Mouse (Mus musculus) MEL (cell line): ENCODE measurements around the gene Uhrf2. TPM values are rescaled to one million over a fixed set of nuclear protein-coding genes. Genes with fewer than 3 reads are reported as not detected.

ENCODE experiments used
- DNase-seq: peaks from one replicate; pipeline ENCODE4 v3.0.0; 2011; ENCODE audit warnings: low read depth, low spot score
- H3K27ac ChIP-seq: 2 replicates; pipeline ENCODE4 v1.5.1; 2012; ENCODE audit warnings: low read depth, mild to moderate bottlenecking, control low read depth, low read length, moderate library complexity; ENCODE audit not compliant: control insufficient read depth
- H3K27me3 ChIP-seq, 2 experiments: fragments of 150-350 bp in 1 of 2; sonication (generic) in 1 of 2; 2 replicates each; pipeline ENCODE4 v1.6.1; 2012; ENCODE audit warnings: low read length in 2 of 2, mild to moderate bottlenecking in 2 of 2, improper control_type of control experiment in 1 of 2, moderate library complexity in 1 of 2; ENCODE audit not compliant: insufficient read depth in 2 of 2, control insufficient read depth in 1 of 2
- H3K36me3 ChIP-seq, 2 experiments: 2 replicates each; pipeline ENCODE4 v1.6.1; 2012 to 2014; ENCODE audit warnings: low read length in 2 of 2, improper control_type of control experiment in 1 of 2, inconsistent platforms in 1 of 2, mild to moderate bottlenecking in 1 of 2; ENCODE audit not compliant: insufficient read depth in 2 of 2, control insufficient read depth in 1 of 2
- H3K4me1 ChIP-seq, 2 experiments: fragments of 150-350 bp in 1 of 2; sonication (generic) in 1 of 2; 2 replicates each; pipeline ENCODE4 v1.6.1; 2012; ENCODE audit warnings: low read length in 2 of 2, improper control_type of control experiment in 1 of 2, mild to moderate bottlenecking in 1 of 2; ENCODE audit not compliant: insufficient read depth in 2 of 2, control insufficient read depth in 1 of 2
- H3K4me3 ChIP-seq, 2 experiments: fragments of 150-350 bp in 1 of 2; sonication (generic) in 1 of 2; 2 replicates each; pipeline ENCODE4 v1.5.1; 2012; ENCODE audit warnings: low read depth in 2 of 2, low read length in 2 of 2, mild to moderate bottlenecking in 2 of 2, moderate library complexity in 2 of 2, control low read depth in 1 of 2, improper control_type of control experiment in 1 of 2; ENCODE audit not compliant: control insufficient read depth in 1 of 2, insufficient read depth in 1 of 2
- H3K79me2 ChIP-seq: 2 replicates; pipeline ENCODE4 v1.6.1; 2012; ENCODE audit warnings: mild to moderate bottlenecking, low read length, moderate library complexity; ENCODE audit not compliant: control insufficient read depth, poor library complexity, insufficient read depth
- H3K9ac ChIP-seq: 2 replicates; pipeline ENCODE4 v1.6.1; 2012; ENCODE audit warnings: low read depth, mild to moderate bottlenecking, control low read depth, low read length, moderate library complexity; ENCODE audit not compliant: control insufficient read depth, poor library complexity, severe bottlenecking
- H3K9me3 ChIP-seq: fragments of 150-350 bp; sonication (generic); replicated peaks from 2 replicates; pipeline ENCODE4 v1.6.1; 2012; ENCODE audit warnings: mild to moderate bottlenecking, low read length, improper control_type of control experiment, moderate library complexity; ENCODE audit not compliant: insufficient read depth
- CHD2 ChIP-seq: IDR thresholded peaks from 2 replicates; pipeline ENCODE4 v1.6.1; 2011; ENCODE audit warnings: low read length, improper control_type of control experiment
- E2F4 ChIP-seq: IDR thresholded peaks from 2 replicates; pipeline ENCODE4 v1.6.1; 2011; ENCODE audit warnings: low read depth, low read length, improper control_type of control experiment, borderline replicate concordance
- ELF1 ChIP-seq: IDR thresholded peaks from 2 replicates; pipeline ENCODE4 v1.6.1; 2014; ENCODE audit warnings: low read depth, mild to moderate bottlenecking, inconsistent platforms, low read length, improper control_type of control experiment, moderate library complexity
- EP300 ChIP-seq, 2 experiments: IDR thresholded peaks; 2 replicates each; pipeline ENCODE4 v1.6.1; 2011; ENCODE audit warnings: improper control_type of control experiment in 2 of 2, low read length in 2 of 2, low read depth in 1 of 2, mild to moderate bottlenecking in 1 of 2
- ETS1 ChIP-seq: IDR thresholded peaks from 2 replicates; pipeline ENCODE4 v1.6.1; 2012; ENCODE audit warnings: low read depth, mild to moderate bottlenecking, inconsistent platforms, low read length, improper control_type of control experiment, moderate library complexity
- GABPA ChIP-seq: IDR thresholded peaks from 2 replicates; pipeline ENCODE4 v1.6.1; 2012; ENCODE audit warnings: low read depth, mild to moderate bottlenecking, inconsistent platforms, low read length, improper control_type of control experiment, moderate library complexity
- GATA1 ChIP-seq: IDR thresholded peaks from 2 replicates; pipeline ENCODE4 v1.6.1; 2011; ENCODE audit warnings: low read depth, low read length, improper control_type of control experiment
- KAT2A ChIP-seq: conservative IDR thresholded peaks from 2 replicates; pipeline ENCODE4 v1.6.1; 2012; ENCODE audit warnings: low read depth, low read length, improper control_type of control experiment, inconsistent platforms
- MAX ChIP-seq: IDR thresholded peaks from 2 replicates; pipeline ENCODE4 v1.6.1; 2011; ENCODE audit warnings: low read length, improper control_type of control experiment
- MAZ ChIP-seq: IDR thresholded peaks from 2 replicates; pipeline ENCODE4 v1.6.1; 2012; ENCODE audit warnings: low read depth, mild to moderate bottlenecking, inconsistent platforms, low read length, improper control_type of control experiment
- MYB ChIP-seq: IDR thresholded peaks from 2 replicates; pipeline ENCODE4 v1.6.1; 2011; ENCODE audit warnings: mild to moderate bottlenecking, low read depth, low read length, improper control_type of control experiment
- NELFE ChIP-seq: IDR thresholded peaks from 2 replicates; pipeline ENCODE4 v1.6.1; 2011; ENCODE audit warnings: low read depth, low read length, improper control_type of control experiment
- POLR2AphosphoS2 ChIP-seq: IDR thresholded peaks from 2 replicates; pipeline ENCODE4 v1.6.1; 2011; ENCODE audit warnings: low read length, improper control_type of control experiment
- RCOR1 ChIP-seq: IDR thresholded peaks from 2 replicates; pipeline ENCODE4 v1.6.1; 2012; ENCODE audit warnings: low read depth, mild to moderate bottlenecking, inconsistent platforms, low read length, improper control_type of control experiment
- TAL1 ChIP-seq: IDR thresholded peaks from 2 replicates; pipeline ENCODE4 v1.6.1; 2012; ENCODE audit warnings: mild to moderate bottlenecking, inconsistent platforms, low read length, moderate library complexity, mixed read lengths
- TBP ChIP-seq: IDR thresholded peaks from 2 replicates; pipeline ENCODE4 v1.8.0; 2011; ENCODE audit warnings: low read depth, low read length, improper control_type of control experiment
- UBTF ChIP-seq: IDR thresholded peaks from 2 replicates; pipeline ENCODE4 v1.6.1; 2012; ENCODE audit warnings: low read depth, mild to moderate bottlenecking, inconsistent platforms, low read length, improper control_type of control experiment, moderate library complexity, borderline replicate concordance; ENCODE audit not compliant: insufficient read depth
- USF1 ChIP-seq: IDR thresholded peaks from 2 replicates; pipeline ENCODE4 v1.6.1; 2014; ENCODE audit warnings: low read depth, mild to moderate bottlenecking, inconsistent platforms, low read length, improper control_type of control experiment, moderate library complexity
- USF2 ChIP-seq, 2 experiments: IDR thresholded peaks; 2 replicates each; pipeline ENCODE4 v1.6.1; 2011 to 2012; ENCODE audit warnings: improper control_type of control experiment in 2 of 2, low read length in 2 of 2, borderline replicate concordance in 1 of 2, inconsistent platforms in 1 of 2, low read depth in 1 of 2, mild to moderate bottlenecking in 1 of 2; ENCODE audit not compliant: insufficient read depth in 1 of 2
- ZC3H11A ChIP-seq: IDR thresholded peaks from 2 replicates; pipeline ENCODE4 v1.6.1; 2012; ENCODE audit warnings: low read depth, mild to moderate bottlenecking, inconsistent platforms, low read length, improper control_type of control experiment
- ZMIZ1 ChIP-seq: IDR thresholded peaks from 2 replicates; pipeline ENCODE4 v1.6.1; 2012; ENCODE audit warnings: low read depth, mild to moderate bottlenecking, inconsistent platforms, low read length, improper control_type of control experiment, moderate library complexity
- polyA plus RNA-seq, 2 experiments: library from polyadenylated mRNA; stranded (reverse) in 1 of 2; unstranded in 1 of 2; fragments of >175 nt in 1 of 2; fragments of >200 nt in 1 of 2; gene quantifications; 2 replicates each; pipeline versions ENCODE4 v1.2.1 to v1.2.4; 2012; ENCODE audit warnings: low replicate concordance in 2 of 2, low read depth in 1 of 2; ENCODE audit not compliant: insufficient read length in 2 of 2, insufficient read depth in 1 of 2, missing spikeins in 1 of 2
- total RNA-seq: library from RNA; depleted of rRNA; stranded (reverse); fragments of 300-350 nt; gene quantifications from 2 replicates; pipeline ENCODE4 v1.2.3, GENCODE M21; 2012

Uhrf2 gene
- total and polyA plus RNA-seq, 3 experiments, result 18.0 to 19.0 TPM; not detected in 1

DNA sequence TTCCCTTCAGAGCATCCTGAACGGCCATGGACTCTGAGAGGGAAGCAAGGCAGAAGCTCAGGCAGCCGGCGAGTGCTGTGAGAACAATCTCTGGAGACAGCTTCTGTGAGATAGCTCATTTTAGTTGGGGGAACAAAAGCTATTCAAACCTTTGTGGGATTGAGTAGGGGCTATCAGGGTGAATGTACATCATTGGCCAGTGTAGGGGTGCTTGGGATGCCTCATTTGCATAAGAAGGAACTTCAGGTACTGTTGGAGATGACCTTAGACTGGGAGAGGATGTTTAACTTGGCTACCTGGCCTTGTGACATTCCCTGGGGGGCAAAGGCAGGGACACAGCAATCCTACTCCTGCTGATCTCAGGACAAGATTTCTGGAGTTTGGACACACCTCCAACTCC lies 23.9 kb upstream of the Uhrf2 start:
- Histone ChIP-seq H3K27me3 (peaks cover 5% of the 10 kb centered on the region in 2 experiments; a peak in 3 of 4 replicates), H3K9ac (no peak overlapping the region), H3K27ac (no peak overlapping the region), H3K79me2 (no peaks in the 10 kb centered on the region), H3K9me3 (no peaks in the 10 kb centered on the region), H3K4me3 (no peak overlapping the region), H3K4me1 (no peaks in the 10 kb centered on the region), H3K36me3 (no peaks in the 10 kb centered on the region)
- no peak for DNase-seq
- TF ChIP-seq KAT2A, result no peak
- no peak for TF ChIP-seq EP300 (IDR thresholded peaks at IDR 0.05; ENCODE audit: low read depth in 1 of 2, low read length in 2 of 2)
- TF ChIP-seq MAX, result no peak
- TF ChIP-seq MYB, result no peak
- TF ChIP-seq GATA1, result no peak
- no peak for TF ChIP-seq ELF1
- TF ChIP-seq USF1, result no peak
- no peak for TF ChIP-seq E2F4
- TF ChIP-seq RCOR1, result no peak
- no peak for TF ChIP-seq TAL1

- Histone ChIP-seq H3K9me3 (no peaks in the 10 kb centered on the region), H3K9ac (no peak overlapping the region), H3K27me3 (peaks cover 4 to 7% of the 10 kb centered on the region in 2 experiments; a peak in 3 of 4 replicates), H3K36me3 (no peaks in the 10 kb centered on the region), H3K4me1 (peaks cover 0 to 2% of the 10 kb centered on the region in 2 experiments; a peak in 1 of 4 replicates), H3K79me2 (no peaks in the 10 kb centered on the region), H3K27ac (no peak overlapping the region), H3K4me3 (no peak overlapping the region)
- no peak for TF ChIP-seq ELF1
- TF ChIP-seq UBTF, result no peak
- no peak for TF ChIP-seq ZC3H11A
- no peak for TF ChIP-seq USF2 (IDR thresholded peaks at IDR 0.05; ENCODE audit: borderline replicate concordance in 1 of 2, insufficient read depth in 1 of 2, low read depth in 1 of 2, low read length in 2 of 2)
- TF ChIP-seq EP300 (IDR thresholded peaks at IDR 0.05; ENCODE audit: low read depth in 1 of 2, low read length in 2 of 2), result no peak
- TF ChIP-seq TAL1, result no peak
- no peak for TF ChIP-seq ZMIZ1
- TF ChIP-seq MYB, result no peak
- no peak for TF ChIP-seq TBP
- TF ChIP-seq NELFE, result no peak
- TF ChIP-seq CHD2, result no peak
- TF ChIP-seq MAZ, result no peak
- TF ChIP-seq RCOR1, result no peak
- no peak for TF ChIP-seq POLR2AphosphoS2
- TF ChIP-seq GABPA, result no peak
- no peak for TF ChIP-seq ETS1
- TF ChIP-seq E2F4, result no peak
- no peak for DNase-seq
These were observed 19.6 kb upstream of the Uhrf2 start for GRCm38 (mm10) chr19:30010520-30011296.
